ENCODE assay signal across 8 mouse cellular contexts in genomic region chr4:149886298-149887271, GRCm38 (mm10).
DNase-seq lines count a peak whose midpoint lies in the region; TF ChIP-seq lines count a peak whose summit lies in the region.

No protein-coding gene starts in this region.

- TF ChIP-seq POLR2A in thymus, adult 2 months (IDR thresholded peaks at IDR 0.05; ENCODE audit: control insufficient read depth, extremely low read depth, insufficient read depth, low read length, poor library complexity) = no peak

- peak; percentile 75 for DNase-seq in gastrocnemius, adult 18-20 months (ENCODE audit: low spot score)
- no peak for DNase-seq in gastrocnemius, postnatal 10 days
- peak; percentile 73 for DNase-seq in adrenal gland, adult 2 months
- peak; percentile 43 for DNase-seq in heart, adult 8-10 months (ENCODE audit: low spot score)
- DNase-seq in kidney, postnatal 25 days = peak; percentile 67 to 89
- DNase-seq in c-Kit-positive CD71-positive TER-119-positive erythroid progenitor cells, embryonic 14.5 days (ENCODE audit: low spot score) = no peak
- DNase-seq in frontal cortex, postnatal 14 days (ENCODE audit: low spot score in 2 of 2) = no peak
- no peak for DNase-seq in thymus, adult 2 months

- no peak overlapping the region for H3K27ac ChIP-seq in thymus, adult 2 months (ENCODE audit: control insufficient read depth, insufficient read depth, low read length)

- TF ChIP-seq CTCF in thymus, adult 2 months (IDR thresholded peaks at IDR 0.05; ENCODE audit: borderline replicate concordance, control insufficient read depth, extremely low read depth, insufficient read depth, low read length, poor library complexity) = no peak

- H3K36me3 ChIP-seq in thymus, adult 2 months (ENCODE audit: control insufficient read depth, insufficient read depth, low read length) = no peaks in the 10 kb centered on the region

- H3K27me3 ChIP-seq in thymus, adult 2 months (ENCODE audit: control insufficient read depth, insufficient read depth, low read length) = no peaks in the 10 kb centered on the region

- WGBS in thymus, adult 2 months = 88% methylated on average over 18 of the region's 18 CpGs

- H3K4me1 ChIP-seq in thymus, adult 2 months (replicated peaks; ENCODE audit: control insufficient read depth, insufficient read depth, low read length) = peaks cover 62% of the 10 kb centered on the region

- H3K4me3 ChIP-seq in thymus, adult 2 months (ENCODE audit: control insufficient read depth, insufficient read depth, low read length) = no peak overlapping the region

Comparison
In these comparisons a context has a peak if more than half of its experiments do, and no peak if none do; other contexts are left out.
1. DNase-seq: peak in gastrocnemius, adult 18-20 months (single experiment), adrenal gland, adult 2 months (single experiment), heart, adult 8-10 months (single experiment) and kidney, postnatal 25 days (2 of 2); none in gastrocnemius, postnatal 10 days (single experiment), c-Kit-positive CD71-positive TER-119-positive erythroid progenitor cells, embryonic 14.5 days (single experiment), frontal cortex, postnatal 14 days (0 of 2) and thymus, adult 2 months (single experiment).